Mouse (Mus musculus): ENCODE measurements at regions not wholly inside any gene's neighbourhood (a gene's known extent, or its start where the extent isn't known, plus 50 kb on each side); places are given as distances from the start of the nearest gene placed in this dataset.

GRCm38 (mm10) chr9:46724231-46724630 is 274.3 kb upstream of the Gm4791 start:
- no peak for TF ChIP-seq CTCF (IDR thresholded peaks at IDR 0.05; ENCODE audit: borderline replicate concordance, control insufficient read depth, extremely low read depth, insufficient read depth, low read length, poor library complexity)
- no peak for TF ChIP-seq POLR2A (IDR thresholded peaks at IDR 0.05; ENCODE audit: control insufficient read depth, extremely low read depth, insufficient read depth, low read length, poor library complexity)

Data from thymus, adult 2 months (tissue).